Mouse (Mus musculus) embryonic facial prominence, embryonic 14.5 days (tissue): ENCODE measurements around the gene Cttnbp2nl. TPM values are rescaled to one million over a fixed set of nuclear protein-coding genes. Genes with fewer than 3 reads are reported as not detected.

ENCODE experiments used
- ATAC-seq: fragments of 200-750 bp; cut with Nextera tagmentation; 2 replicates; pipeline ENCODE4 v1.8.0; 2017; ENCODE audit warnings: low read depth, moderate number of reproducible peaks, moderate TSS enrichment
- DNase-seq: peaks from one replicate; pipeline ENCODE4 v3.0.0-alpha.2; 2015; ENCODE audit warnings: low spot score
- H3K27ac ChIP-seq: fragments of 300-500 bp; sonication (generic); replicated peaks from 2 replicates; pipeline ENCODE4 v1.5.1; 2014; ENCODE audit warnings: low read depth, mild to moderate bottlenecking, low read length, moderate library complexity
- H3K27me3 ChIP-seq: fragments of 300-500 bp; sonication (generic); replicated peaks from 2 replicates; pipeline ENCODE4 v1.6.1; 2014; ENCODE audit warnings: low read length; ENCODE audit not compliant: control insufficient read depth, insufficient read depth
- H3K36me3 ChIP-seq: fragments of 300-500 bp; sonication (generic); 2 replicates; pipeline ENCODE4 v1.6.1; 2014; ENCODE audit warnings: low read length, mixed read lengths; ENCODE audit not compliant: control insufficient read depth, insufficient read depth
- H3K4me1 ChIP-seq: fragments of 300-500 bp; sonication (generic); 2 replicates; pipeline ENCODE4 v1.6.1; 2014; ENCODE audit warnings: antibody characterized with exemption, low read length; ENCODE audit not compliant: control insufficient read depth, insufficient read depth
- H3K4me2 ChIP-seq: fragments of 300-500 bp; sonication (generic); 2 replicates; pipeline ENCODE4 v1.6.1; 2014; ENCODE audit warnings: low read depth, mild to moderate bottlenecking, low read length, moderate library complexity, mixed read lengths
- H3K4me3 ChIP-seq: fragments of 300-500 bp; sonication (generic); 2 replicates; pipeline ENCODE4 v1.5.1; 2014; ENCODE audit warnings: low read depth, mild to moderate bottlenecking, low read length
- H3K9ac ChIP-seq: fragments of 300-500 bp; sonication (generic); 2 replicates; pipeline ENCODE4 v1.6.1; 2014; ENCODE audit warnings: low read depth, mild to moderate bottlenecking, low read length, moderate library complexity, mixed read lengths
- H3K9me3 ChIP-seq: fragments of 300-500 bp; sonication (generic); 2 replicates; pipeline ENCODE4 v1.6.1; 2016; ENCODE audit warnings: low read length; ENCODE audit not compliant: control insufficient read depth
- WGBS: fragments of 180-500 bp; shearing (Covaris S2); extraction: QIAGEN DNeasy Blood & Tissue Kit; methylation state at CpG from one replicate; pipeline ENCODE4 v1.1.7; 2014; 5-methylcytosine and 5-hydroxymethylcytosine counted together
- polyA plus RNA-seq: library from polyadenylated mRNA; unstranded; fragments of >200 nt; fragmentation: Nextera tagmentation; extraction: Ambion mirVana; gene quantifications from 2 replicates; pipeline ENCODE4 v1.2.1, GENCODE M21; 2014

Gene Cttnbp2nl
- polyA plus RNA-seq, 1 experiment from 2014 or later, result 27.4 TPM

GRCm38 (mm10) chr3:105062676-105063075 lies 9.7 kb upstream of the Cttnbp2nl start:
- H3K36me3 ChIP-seq, result no peaks in the 10 kb centered on the region
- DNase-seq, result no peak
- no peak for ATAC-seq
- no peak overlapping the region for H3K4me2 ChIP-seq
- no peaks in the 10 kb centered on the region for H3K4me1 ChIP-seq
- WGBS, result 80% methylated on average over 9 of the region's 9 CpGs
- no peak overlapping the region for H3K4me3 ChIP-seq
- no peak overlapping the region for H3K9ac ChIP-seq
- no peak overlapping the region for H3K27ac ChIP-seq
- H3K27me3 ChIP-seq, result no peaks in the 10 kb centered on the region
- no peaks in the 10 kb centered on the region for H3K9me3 ChIP-seq

GRCm38 (mm10) chr3:105061991-105062390 lies 9.0 kb upstream of the Cttnbp2nl start:
- Histone ChIP-seq H3K27ac (no peak overlapping the region), H3K4me3 (no peak overlapping the region), H3K9ac (no peak overlapping the region), H3K9me3 (no peaks in the 10 kb centered on the region), H3K4me2 (no peak overlapping the region), H3K27me3 (no peaks in the 10 kb centered on the region), H3K4me1 (no peaks in the 10 kb centered on the region), H3K36me3 (no peaks in the 10 kb centered on the region)
- DNase-seq (no peak), ATAC-seq (no peak)
- 58% methylated on average over 1 of the region's 1 CpGs for WGBS

- Histone ChIP-seq H3K27me3 (no peaks in the 10 kb centered on the region), H3K4me1 (no peaks in the 10 kb centered on the region), H3K36me3 (no peaks in the 10 kb centered on the region), H3K4me3 (no peak overlapping the region), H3K4me2 (no peak overlapping the region), H3K27ac (peak overlapping the region; percentile 16; the same call in 1 of the 2 replicates), H3K9ac (no peak overlapping the region), H3K9me3 (no peaks in the 10 kb centered on the region)
- DNase-seq (peak; percentile 47), ATAC-seq (peak; percentile 17; the same call in 1 of the 2 replicates)
- 59% methylated on average over 3 of the region's 3 CpGs for WGBS
Observed at GRCm38 (mm10) chr3:105061496-105061895, 8.6 kb upstream of the Cttnbp2nl start.

GRCm38 (mm10) chr3:105060992-105061391 lies 8.0 kb upstream of the Cttnbp2nl start:
- no peak overlapping the region for H3K9ac ChIP-seq
- H3K36me3 ChIP-seq, result no peaks in the 10 kb centered on the region
- peak overlapping the region; percentile 36; the same call in 1 of the 2 replicates for H3K27ac ChIP-seq
- H3K4me1 ChIP-seq, result no peaks in the 10 kb centered on the region
- no peak overlapping the region for H3K4me2 ChIP-seq
- 27% methylated on average over 6 of the region's 6 CpGs for WGBS
- H3K9me3 ChIP-seq, result no peaks in the 10 kb centered on the region
- peak; percentile 54 for DNase-seq
- no peak for ATAC-seq
- no peaks in the 10 kb centered on the region for H3K27me3 ChIP-seq
- no peak overlapping the region for H3K4me3 ChIP-seq

GRCm38 (mm10) chr3:105059911-105060310 lies 7.0 kb upstream of the Cttnbp2nl start:
- Histone ChIP-seq H3K36me3 (no peaks in the 10 kb centered on the region), H3K4me3 (no peak overlapping the region), H3K4me1 (no peaks in the 10 kb centered on the region), H3K27ac (no peak overlapping the region), H3K27me3 (no peaks in the 10 kb centered on the region), H3K4me2 (no peak overlapping the region), H3K9ac (no peak overlapping the region), H3K9me3 (no peaks in the 10 kb centered on the region)
- WGBS, result 61% methylated on average over 7 of the region's 7 CpGs
- DNase-seq, result no peak
- no peak for ATAC-seq

- WGBS, result 13% methylated on average over 25 of the region's 25 CpGs
- ATAC-seq, result peak; percentile 74; the same call in 1 of the 2 replicates
- H3K4me2 ChIP-seq, result peak overlapping the region; percentile 43
Observed at GRCm38 (mm10) chr3:105058627-105059513, 5.9 kb upstream of the Cttnbp2nl start.

GRCm38 (mm10) chr3:105055666-105056065 lies 2.7 kb upstream of the Cttnbp2nl start:
- Histone ChIP-seq H3K9ac (no peak overlapping the region), H3K4me3 (no peak overlapping the region), H3K27me3 (no peaks in the 10 kb centered on the region), H3K9me3 (no peaks in the 10 kb centered on the region), H3K27ac (no peak overlapping the region), H3K4me1 (peaks cover 15% of the 10 kb centered on the region), H3K36me3 (no peaks in the 10 kb centered on the region), H3K4me2 (no peak overlapping the region)
- ATAC-seq, result no peak
- DNase-seq, result no peak
- WGBS, result 79% methylated on average over 4 of the region's 4 CpGs

More at GRCm38 (mm10) chr3:105058627-105059513, 5.9 kb upstream of the Cttnbp2nl start:
- H3K27ac ChIP-seq, result no peak overlapping the region
- H3K27me3 ChIP-seq, result no peaks in the 10 kb centered on the region
- DNase-seq, result peak; percentile 90
- no peaks in the 10 kb centered on the region for H3K4me1 ChIP-seq
- H3K9ac ChIP-seq, result no peak overlapping the region
- no peaks in the 10 kb centered on the region for H3K36me3 ChIP-seq
- peak overlapping the region; percentile 12; the same call in 1 of the 2 replicates for H3K4me3 ChIP-seq
- no peaks in the 10 kb centered on the region for H3K9me3 ChIP-seq

- Histone ChIP-seq H3K9me3 (no peaks in the 10 kb centered on the region), H3K9ac (0 out of 2 replicates have a peak overlapping the region, but pooled peaks have one; percentile 4), H3K4me2 (no peak overlapping the region), H3K27ac (no peak overlapping the region), H3K36me3 (no peaks in the 10 kb centered on the region), H3K4me3 (no peak overlapping the region), H3K4me1 (peaks cover 19% of the 10 kb centered on the region), H3K27me3 (no peaks in the 10 kb centered on the region)
- no peak for ATAC-seq
- DNase-seq, result peak; percentile 56
- 61% methylated on average over 7 of the region's 7 CpGs for WGBS
Observed at GRCm38 (mm10) chr3:105054952-105055351, 2.0 kb upstream of the Cttnbp2nl start.

- H3K27me3 ChIP-seq, result no peaks in the 10 kb centered on the region
- H3K4me3 ChIP-seq, result peak overlapping the region; percentile 80
- 69% methylated on average over 4 of the region's 4 CpGs for WGBS
- peak overlapping the region; percentile 77 for H3K9ac ChIP-seq
- no peak for ATAC-seq
- peaks cover 19% of the 10 kb centered on the region for H3K4me1 ChIP-seq
- H3K36me3 ChIP-seq, result no peaks in the 10 kb centered on the region
- no peaks in the 10 kb centered on the region for H3K9me3 ChIP-seq
- H3K27ac ChIP-seq, result peak overlapping the region; percentile 68
- DNase-seq, result no peak
- H3K4me2 ChIP-seq, result peak overlapping the region; percentile 85
Observed at GRCm38 (mm10) chr3:105053698-105054001, 704 bp upstream of the Cttnbp2nl start.
